Mouse (Mus musculus) embryo, embryonic 11 days (tissue): ENCODE measurements around the gene Csnk2b.

ENCODE experiments used
- DNase-seq: peaks from one replicate; pipeline ENCODE4 v3.0.0-alpha.2; 2015

Csnk2b gene

DNA sequence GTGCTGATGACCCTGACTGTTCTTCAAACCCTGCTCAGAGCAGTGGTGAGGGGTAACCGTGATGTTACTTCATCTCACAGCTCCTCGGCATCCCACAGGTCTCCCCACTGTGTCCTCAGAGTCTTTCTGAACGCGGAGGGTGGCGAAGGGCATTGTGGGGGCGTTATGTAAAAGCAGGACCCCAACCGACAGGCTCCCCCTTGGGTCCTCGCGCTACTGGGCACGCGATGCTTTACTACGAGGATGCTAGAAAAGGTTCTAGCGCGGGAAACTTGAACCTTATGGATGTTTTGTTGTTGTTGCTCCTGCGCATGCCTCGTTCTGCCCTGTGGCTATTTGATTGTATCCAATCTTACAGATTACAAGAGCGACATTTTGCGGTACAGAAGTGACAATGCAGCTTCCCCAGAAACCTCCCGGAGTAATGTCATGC is at the start of gene Csnk2b:
Gene Csnk2b, minus strand, starts transcription at position 183 of the 433 bp plus-strand sequence.
- peak; percentile 79 for DNase-seq

DNA sequence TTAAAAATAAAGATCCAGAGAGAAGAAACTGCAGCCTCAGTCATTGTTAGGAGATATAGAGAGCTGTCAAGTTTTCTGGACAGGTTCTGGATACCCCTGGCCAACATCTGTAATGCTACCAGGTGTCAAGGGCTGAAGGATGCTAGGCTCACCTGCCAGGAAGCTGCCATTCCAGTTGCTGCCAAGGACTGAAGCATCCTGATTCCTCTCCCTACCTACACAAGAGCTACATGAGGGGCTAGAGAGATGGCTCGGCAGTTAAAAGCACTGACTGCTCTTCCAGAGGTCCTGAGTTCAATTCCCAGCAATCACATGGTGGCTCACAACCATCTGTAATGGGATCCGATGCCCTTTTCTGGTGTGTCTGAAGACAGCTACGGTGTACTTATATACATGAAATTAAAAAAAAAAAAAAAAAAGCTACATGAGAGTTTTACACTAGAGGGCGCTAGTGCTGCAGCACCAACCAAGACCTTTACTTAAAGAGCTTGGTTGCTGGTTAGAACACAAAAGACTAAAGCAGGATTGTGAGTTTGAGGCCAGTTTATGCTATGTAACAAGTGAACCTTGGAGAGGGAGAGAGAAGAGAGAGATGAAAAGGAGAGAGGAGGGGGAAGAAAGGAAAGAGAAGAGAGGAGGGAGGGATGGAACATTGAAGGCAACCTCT is 46.8 kb upstream of the Csnk2b start:
- DNase-seq, result peak; percentile 87

DNA sequence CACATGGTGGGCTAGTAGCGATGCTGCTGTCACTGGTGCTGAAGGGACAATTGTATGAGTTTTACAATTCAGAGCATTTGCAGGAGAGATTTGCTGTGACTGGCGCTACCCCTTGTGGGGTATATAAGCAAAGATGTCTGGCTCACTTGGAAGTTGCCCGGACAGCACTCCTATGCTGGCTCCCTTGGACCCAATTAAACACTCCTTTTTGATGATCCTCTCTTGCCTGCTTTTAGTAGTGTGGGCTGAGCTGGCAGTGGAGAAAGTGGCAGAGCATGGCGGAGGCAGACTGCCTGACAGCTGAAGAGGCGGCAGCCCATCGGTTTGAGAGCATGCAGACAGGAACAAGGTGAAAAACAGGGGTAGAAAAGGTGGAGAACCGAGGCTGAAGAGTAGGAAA is 45.9 kb upstream of the Csnk2b start:
- no peak for DNase-seq

DNA sequence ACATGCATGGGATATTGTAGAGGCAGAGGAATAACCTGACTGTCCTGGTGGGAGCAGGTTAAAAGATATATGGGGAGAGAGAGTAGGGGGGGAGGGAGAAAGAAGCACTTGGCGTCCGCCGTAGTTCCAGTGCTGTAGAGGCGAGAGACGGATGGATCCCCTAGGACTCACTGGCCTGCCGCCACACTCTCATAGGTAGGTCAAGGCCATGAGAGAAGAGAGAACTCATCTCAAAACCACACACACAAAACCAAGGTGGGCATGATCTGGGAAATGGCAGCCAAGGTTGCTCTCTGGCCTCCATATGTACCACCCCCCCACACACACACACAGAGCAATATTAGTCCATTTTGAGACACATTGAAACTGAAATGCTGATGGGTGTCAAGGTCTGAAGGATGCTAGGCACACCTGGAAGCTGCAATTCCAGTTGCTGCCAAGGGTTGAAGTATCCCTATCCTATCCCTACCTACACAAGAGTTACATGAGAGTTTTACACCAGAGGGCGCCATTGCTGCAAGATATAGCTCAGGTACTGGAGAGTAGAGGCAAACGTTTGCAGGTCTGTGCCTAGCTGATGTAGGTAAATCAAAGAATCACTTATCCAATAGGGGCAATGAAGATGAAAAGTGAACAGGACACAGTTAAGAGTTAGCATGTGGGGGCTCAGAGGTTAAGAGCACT is 44.6 kb upstream of the Csnk2b start:
- peak; percentile 81 for DNase-seq

DNA sequence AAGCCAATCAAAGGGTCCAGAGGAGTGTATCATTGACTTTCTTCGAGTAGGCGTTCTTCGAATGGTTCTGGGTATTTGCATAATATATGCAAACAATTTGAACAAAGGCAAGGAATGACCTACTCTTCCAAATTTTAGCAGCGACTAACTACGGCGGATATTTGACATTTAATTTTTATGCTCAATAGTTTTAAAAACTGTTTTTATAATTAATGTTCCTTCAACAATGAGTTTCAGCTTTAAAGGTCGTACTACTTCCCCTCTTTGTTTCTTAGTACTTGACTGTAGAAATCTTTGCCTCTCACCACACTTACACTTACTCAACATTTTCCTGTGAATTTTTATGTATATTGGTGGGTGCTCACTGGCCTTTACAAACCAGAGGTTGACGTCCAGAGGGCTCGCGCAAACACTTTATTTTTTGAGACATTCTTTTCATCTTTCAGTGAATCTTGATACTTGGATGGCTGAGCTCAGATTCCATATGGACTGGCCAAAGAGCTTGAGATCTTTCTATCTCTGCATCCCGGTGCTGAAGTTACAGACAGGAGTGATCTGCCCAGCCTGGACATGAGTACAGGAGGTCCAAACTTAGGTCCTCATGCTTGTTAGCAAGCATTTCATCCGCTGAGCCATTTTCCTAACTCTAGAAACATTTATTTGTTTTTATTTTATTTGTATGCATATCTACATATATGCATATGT is 43.8 kb upstream of the Csnk2b start:
- DNase-seq, result peak; percentile 31

DNA sequence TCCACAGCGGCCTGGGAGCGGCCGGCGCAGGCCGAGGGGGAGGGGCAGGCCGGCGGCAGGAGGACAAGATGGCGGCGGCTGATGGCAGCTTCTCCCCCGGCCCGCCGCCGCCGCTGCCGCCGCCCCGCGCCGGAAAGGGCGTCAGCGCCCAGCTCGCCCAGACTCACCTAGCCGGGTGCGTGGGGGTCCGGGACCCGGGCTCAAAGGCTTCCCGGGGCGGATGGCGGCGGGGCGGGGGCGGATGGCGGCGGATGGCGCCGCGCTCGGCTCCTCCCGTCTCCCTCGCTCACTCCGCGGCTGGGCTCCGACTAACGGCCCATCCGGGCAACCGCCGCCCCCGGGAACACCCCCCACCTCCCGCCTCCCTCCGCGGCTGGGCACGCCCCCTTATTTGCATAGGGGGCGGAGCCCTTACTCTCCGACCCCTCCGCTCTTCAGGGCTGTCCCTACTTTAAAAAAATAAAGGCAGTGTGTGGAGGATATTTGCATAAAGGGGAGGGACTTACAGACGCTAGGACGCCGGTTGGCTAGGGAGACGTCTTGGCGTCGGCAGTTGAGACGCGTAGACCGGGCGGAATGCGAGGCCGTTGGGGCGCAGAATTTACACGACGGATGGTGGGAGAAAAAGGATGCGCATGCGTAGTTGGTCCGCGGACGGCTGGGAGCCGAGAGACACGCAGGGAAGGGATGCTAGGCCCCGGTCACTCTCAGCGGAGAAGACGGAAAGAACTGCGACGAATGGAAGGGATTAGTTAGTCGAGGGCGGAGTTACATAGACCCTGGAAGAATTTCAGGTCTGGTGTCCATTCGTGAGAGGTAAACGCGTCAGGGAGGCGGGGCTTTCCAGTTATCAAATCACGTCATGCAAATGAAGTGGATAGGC is 43.0 kb upstream of the Csnk2b start, which contains the start of gene Prrc2a:
Gene Prrc2a, minus strand, starts transcription at position 330 of the 883 bp plus-strand sequence.
- peak; percentile 99 for DNase-seq

DNA sequence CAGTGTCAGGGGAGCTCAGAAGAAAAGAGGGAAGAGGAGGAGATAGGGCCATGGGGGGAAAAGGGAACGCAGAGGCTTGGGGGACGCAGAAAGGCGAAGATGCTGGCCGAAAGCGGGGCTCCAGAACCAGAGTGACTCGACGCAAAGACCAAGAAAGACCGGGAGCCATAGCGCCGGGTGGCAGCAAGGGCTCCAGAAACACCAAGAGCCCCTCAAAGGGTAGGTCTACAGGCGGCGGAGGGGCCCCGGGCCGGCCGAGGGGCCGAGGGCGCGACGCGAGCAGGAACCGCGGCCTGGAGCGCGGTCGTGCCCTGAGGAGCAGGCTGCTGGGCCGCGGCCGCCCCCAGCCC is 42.3 kb upstream of the Csnk2b start:
- no peak for DNase-seq

DNA sequence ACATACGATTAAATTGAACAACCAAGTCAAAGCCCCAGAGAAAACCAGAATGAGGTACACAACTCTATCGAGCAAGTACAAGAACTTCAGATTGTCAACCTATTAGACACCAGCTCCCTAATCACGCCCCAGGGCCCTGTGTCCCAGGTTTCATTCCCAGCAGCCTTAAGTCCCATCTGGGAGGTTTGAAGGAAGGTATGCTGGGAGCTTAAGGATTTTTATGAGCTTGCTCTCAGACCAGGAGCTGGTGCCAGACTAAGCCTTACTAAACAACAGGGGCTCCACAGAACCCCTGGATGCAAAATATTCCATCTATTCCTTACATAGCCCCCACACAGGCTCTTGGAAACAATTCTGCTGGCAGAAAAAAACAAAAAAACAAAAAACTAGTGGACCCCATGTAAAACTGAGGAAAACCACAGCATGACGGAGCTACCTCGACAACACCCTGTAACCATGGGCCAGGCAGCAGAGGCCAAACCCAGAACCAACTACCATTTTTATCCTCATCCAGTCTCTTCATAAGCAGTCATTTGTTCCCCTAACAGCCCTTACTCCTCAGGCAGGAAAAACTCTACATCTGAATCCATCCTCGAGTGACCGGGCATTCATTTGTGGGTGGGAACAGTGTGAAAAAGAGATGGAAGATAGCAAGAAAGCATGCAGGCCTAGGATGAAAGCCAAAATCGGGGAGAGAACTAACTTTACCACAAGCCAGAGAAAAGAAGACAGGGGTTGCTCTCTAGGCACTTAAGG is 41.7 kb upstream of the Csnk2b start:
- no peak for DNase-seq

DNA sequence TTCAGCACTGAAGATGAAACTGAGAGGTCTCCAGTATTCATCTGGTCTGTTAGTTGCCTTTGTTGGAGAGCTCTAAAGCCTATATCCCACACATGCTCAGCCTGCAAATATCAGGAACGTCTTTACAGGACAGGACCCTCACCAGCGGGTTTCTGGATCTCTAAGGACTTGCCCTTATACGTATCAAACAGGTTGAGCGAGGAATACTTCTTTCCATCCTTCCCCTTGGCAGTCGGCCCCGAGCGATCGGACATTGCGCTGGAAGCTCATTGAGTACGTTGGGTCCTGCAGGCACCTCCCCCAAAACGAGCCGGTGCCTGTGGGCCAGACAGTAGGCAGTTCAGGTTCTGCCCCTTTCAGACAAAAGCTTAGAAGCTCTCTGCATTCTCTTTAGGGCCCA is 40.9 kb upstream of the Csnk2b start:
- no peak for DNase-seq

DNA sequence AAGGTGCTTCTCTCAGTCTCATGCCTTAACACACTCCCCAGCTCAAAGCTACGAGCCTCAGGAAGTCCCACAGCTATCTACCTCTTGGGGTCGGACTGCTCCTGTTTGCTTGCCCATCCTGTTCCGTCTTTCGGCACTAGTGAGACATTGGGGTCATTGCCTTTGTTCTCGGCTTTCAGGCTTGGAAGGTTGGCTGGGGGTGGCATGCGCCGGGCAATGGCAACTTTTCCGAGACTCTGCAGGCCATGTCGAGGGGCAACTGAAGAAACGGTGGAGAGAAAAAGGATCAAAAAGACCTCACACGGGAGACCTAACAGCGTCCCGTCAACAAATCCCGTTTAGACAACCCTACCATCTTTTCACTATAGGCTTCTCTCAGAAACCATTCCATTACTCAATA is 40.3 kb upstream of the Csnk2b start:
- DNase-seq, result no peak

DNA sequence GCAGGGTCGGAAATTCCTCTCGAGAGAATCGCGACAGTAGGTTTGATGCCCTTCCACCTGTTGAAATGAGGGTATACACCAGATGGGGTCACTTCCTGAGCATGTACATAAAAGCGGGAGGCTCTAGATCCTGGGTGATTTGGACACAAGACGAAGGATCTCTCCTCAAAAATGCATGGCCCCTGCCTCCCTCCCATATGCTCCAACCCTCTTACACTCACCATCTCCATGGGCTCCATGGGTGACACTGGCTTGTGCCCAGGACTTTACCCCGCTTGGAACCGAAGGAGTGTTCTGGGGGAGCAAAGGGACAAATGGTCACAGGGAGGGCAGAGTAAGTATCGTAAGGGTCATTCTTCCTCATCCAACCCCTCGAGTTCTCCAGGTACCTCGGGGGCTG is 39.6 kb upstream of the Csnk2b start:
- no peak for DNase-seq

DNA sequence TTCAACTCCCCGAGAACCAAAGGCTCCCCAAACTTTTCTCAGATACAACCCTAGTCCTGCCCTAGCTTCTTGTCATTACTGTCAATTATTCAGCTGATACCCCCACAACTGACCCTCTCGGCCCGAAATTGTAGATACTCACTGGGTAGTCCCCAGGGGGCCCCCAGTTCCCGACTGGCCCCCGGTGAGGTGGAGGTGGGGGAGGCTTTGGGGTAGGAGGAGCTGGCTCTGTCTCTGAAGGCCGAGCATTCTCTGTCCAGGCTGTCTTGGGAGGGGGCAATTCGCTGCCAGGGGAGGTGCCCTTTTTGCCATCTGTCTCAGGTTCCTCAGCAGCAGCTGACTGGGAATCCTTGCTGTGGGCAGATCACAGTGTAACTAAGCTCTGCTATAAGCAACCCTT is 37.8 kb upstream of the Csnk2b start:
- DNase-seq, result no peak

DNA sequence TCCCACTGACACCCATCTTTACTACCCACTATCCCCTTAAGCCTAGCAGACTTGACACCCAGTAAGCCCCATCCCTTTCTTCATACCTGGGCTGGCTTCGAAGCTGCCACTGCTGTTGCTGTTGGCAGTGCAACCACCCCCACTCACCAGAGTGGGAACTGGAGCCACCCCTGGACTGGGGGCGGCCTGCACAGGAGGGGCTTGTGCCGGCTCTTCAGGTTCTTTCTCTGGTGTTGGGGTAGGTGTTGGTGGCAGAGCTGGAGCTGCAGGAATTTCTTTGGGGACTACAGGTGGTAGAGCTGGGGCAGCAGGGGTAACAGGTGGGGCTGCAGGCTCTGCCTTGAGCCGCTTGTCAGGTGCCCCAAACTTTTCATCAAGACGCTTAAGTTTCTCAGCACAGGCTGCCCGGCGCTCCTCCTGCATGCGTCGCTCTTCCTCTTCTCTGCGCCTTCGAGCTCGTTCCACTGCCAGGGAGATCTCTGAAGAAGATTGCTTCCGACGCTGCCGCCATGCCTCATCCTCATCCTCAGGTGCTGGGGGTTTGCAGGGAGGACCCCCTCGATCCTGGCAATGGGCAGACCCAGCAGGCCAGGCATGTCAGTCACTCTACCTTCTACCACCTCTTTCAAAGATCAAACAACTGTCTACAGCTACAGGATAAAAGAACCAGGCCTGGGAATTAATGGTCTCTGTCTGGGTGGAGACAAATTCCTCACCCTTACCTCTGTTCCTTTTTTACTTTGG is 37.2 kb upstream of the Csnk2b start:
- no peak for DNase-seq

DNA sequence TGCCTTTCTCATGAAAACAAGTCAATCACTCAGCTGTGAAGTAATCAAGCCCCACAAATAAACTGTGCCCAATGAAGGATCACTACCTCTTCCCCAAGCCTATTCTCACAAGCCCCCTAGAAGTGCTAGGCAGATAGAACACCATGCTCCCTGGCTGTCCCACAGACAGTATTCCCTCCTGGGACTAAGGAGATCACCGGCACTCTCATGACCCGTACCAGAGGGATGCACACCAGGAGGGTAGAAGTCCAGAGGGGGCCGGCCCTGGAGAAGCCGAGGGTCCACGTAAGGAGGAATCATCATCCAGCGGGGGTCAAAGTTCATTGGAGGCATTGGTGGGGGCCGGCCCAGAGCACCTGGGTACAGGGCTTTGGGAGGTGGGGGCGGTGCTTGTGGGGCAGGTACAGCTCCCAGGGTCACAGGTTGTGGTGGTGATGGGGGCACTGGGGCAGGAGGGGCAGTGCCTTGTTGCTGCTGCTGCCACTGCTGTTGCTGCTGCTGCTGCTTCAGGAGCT is 35.9 kb upstream of the Csnk2b start:
- DNase-seq, result no peak

DNA sequence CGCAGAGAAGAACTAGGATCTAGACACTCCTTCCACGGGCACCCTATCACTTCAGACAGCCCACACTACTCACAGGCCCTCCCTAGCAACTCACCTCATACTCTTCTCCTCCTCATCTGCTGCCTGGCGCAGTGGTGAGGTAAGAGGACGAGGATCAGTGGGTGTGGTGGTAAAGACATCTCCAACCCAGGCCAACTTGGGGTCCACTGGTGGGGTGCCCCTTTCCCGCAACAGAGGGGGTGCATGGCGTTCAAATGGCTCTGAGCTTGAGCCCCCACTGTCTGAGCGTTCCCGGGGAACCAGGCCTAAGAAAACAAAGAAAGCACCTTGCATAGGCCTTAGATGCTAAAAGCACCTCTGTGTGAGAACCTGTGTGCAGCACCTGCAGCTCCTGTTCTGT is 35.4 kb upstream of the Csnk2b start:
- DNase-seq, result no peak

DNA sequence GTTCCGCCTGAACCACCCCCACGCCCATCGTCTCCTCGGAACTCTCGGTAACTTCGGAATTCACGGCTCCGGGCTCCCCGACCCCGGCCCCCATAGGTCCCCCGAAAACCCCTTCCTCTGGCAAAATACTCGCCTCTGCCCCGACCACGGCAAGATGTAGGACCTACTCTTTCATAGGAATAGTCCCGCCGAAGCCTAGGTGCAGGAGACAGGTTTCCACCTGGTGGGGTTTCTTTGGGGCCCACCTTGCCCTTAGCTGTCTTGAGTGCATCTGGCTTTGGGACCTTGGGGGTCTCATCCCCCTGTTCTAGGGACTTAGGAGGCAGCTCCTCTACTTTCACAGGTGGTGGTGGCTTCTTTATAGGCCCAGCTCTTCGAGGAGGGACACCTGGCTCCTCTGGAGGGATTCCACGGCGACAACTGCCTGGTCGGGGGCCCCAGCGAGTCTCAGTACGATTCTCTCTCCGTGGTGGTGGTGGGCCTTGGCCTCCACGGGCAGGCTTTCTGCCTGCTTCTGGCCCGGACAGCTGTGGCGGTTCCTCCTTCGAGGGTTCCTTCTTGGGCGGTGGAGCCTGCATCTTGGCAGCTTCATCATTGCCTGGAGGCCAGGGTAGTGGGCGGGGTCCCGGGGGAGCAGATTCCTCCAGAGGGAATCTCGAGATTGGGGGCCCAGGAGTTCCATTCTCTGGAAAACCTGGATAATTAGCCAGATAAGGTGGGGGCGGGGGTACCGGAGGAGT is 34.8 kb upstream of the Csnk2b start:
- DNase-seq, result no peak

DNA sequence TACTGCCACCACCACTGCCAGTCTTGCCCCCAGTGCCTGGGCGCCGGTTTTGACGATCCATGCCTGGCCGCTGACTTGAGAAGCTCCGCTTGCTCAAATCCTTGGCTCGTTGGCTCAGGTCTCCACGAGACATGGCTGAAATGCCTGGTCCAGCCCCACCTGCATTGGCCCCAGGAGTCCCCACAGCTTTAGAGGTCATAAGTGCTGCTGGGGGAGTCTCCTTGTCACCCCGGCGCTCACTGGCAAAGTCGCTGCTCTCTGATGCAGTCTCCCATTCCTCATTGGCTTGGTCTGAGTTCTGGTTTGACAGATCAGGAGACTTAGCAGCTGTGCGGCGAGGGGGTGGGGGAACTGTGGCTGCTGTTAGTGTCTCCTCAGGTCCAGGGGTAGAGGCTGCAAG is 33.6 kb upstream of the Csnk2b start:
- no peak for DNase-seq

DNA sequence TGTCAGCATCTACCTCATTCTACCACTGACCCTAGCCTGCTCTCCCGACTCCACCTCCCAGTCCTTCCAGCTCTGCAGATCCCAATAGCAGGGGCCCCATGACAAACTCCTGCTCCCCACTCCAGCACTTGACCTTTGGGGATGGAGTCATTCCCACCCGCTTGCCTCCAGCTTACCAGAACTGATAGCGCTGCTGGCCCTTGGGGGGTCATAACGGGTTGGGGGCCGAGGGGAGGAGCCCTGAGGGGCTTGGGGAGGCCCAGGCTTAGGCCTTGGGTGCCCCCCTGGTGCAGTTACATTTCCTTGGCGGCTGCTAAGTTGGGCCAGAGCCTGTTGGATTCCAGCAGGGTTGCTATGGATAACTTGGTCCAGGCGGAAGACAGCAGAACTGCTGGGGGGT is 32.8 kb upstream of the Csnk2b start:
- no peak for DNase-seq

DNA sequence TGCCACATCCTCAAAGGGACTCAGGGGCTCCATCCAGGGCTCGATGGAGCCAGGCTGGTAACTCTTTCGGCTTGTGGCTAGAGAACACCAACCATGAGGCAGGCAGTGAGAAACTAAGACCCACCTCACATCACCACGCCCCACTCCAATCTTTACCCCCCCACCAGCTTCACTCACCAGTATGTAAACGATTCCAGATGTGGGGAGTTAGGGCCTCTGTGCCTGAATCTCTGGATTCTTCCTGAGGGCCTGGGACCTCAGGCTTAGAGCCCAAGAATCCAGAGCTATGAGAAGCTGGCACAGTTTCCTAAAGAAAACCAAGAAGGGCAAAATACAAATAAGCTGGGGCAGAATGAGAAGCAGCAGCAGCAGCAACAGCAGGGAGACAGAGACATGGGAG is 32.1 kb upstream of the Csnk2b start:
- no peak for DNase-seq

DNA sequence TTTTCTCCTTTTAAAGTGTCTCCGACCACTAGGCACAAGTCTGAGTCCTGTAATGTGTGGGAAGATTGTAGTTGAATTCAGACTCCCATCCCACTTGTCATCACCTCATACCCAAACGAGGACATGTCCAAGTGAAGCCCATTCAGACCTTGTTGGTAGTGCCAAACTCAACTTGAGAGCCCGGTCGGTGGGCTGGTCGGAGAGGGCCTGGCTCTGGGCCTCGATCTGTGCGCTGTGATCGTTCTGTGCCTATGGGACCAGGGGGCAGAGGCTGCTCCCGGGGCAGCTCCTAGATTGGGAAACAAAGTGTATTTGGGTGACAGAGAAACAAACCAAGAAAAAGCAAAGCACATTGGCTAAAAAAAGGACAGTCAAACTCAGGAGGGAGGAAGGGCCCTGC is 31.2 kb upstream of the Csnk2b start:
- DNase-seq, result no peak

DNA sequence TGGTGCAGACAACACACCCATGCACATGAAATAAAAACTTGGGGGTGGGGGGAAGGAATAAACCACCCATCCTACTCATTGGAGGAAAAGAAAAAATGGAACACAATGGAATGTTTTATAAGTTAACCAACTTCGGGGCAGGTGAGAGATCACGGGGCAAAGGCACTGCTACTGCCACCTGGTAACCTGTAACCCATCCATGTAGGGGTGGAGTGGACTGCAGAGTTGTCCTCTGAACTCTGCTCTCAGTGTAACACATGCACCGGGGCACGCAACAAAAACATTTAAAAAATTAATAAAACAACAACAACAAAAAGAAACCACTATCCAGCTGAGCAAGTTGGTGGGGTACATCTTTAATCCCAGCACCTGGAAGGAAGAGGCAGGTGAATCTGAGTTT is 30.3 kb upstream of the Csnk2b start:
- DNase-seq, result no peak
